Mouse (Mus musculus) adrenal gland, adult 8-10 months (tissue): Measurements from ENCODE around the gene Sspo. TPM values are rescaled to one million over a fixed set of nuclear protein-coding genes. Genes with fewer than 3 reads are reported as not detected.
A peak's percentile ranks its signal among the peaks of the same experiment; 100 is the strongest.
"Not testable (repeated sequence)": the region's sequence is repeated elsewhere in the genome, so short reads cannot be mapped to it uniquely, and the experiment has no call there.

ENCODE experiments used
- DNase-seq: peaks from one replicate; pipeline ENCODE4 v3.0.0; 2022
- total RNA-seq, 4 experiments: library from RNA; stranded (reverse); gene quantifications; 2 replicates each; pipeline ENCODE4 v1.2.4; 2022

Sspo gene
- total RNA-seq, 4 experiments from 2014 or later: 2.7 to 9.7 (median 5.6) TPM

GRCm38 (mm10) chr6:48489741-48490140 lies 41.7 kb downstream of the Sspo start:
- DNase-seq: no peak

- DNase-seq: no peak
Measured at GRCm38 (mm10) chr6:48491361-48491760, 43.3 kb downstream of the Sspo start.

DNA sequence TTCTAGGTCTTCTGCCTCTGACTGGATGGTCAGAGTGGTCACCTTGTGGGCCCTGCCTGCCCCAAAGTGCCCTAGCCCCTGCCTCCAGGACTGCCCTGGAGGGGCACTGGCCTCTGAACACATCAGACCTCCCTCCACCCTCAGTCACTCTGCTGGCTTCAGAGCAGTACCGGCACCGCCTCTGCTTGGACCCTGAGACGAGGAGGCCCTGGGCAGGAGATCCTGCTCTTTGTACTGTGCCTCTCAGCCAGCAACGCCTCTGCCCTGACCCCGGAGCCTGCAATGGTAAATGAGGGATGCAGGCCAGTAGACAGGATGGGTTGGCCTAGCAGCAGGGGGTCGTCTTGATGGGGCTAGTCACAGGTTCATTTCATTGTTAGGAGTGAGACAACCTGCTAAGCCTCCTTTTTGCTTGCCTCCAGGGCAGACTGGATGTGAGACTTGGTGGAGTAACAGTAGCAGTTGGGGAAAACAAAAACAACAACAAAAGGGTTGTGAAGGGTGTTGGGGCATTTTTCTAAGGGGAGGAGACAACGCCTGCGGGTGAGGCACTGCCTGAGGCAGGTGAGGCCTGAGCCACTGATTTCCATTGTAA lies 45.2 kb downstream of the Sspo start:
- no peak for DNase-seq

- DNase-seq: no peak
Measured at GRCm38 (mm10) chr6:48497521-48497920, 49.5 kb downstream of the Sspo start.

GRCm38 (mm10) chr6:48503847-48504240 lies 55.8 kb downstream of the Sspo start:
- no peak for DNase-seq

- DNase-seq: peak; percentile 79
Measured at GRCm38 (mm10) chr6:48504241-48504854, 56.3 kb downstream of the Sspo start.

GRCm38 (mm10) chr6:48508087-48508486 lies 60.1 kb downstream of the Sspo start:
- no peak for DNase-seq

- DNase-seq: no peak
Measured at GRCm38 (mm10) chr6:48510426-48510825, 62.4 kb downstream of the Sspo start.

GRCm38 (mm10) chr6:48511861-48512260 lies 63.8 kb downstream of the Sspo start:
- peak; percentile 41 for DNase-seq

GRCm38 (mm10) chr6:48524882-48525281 lies 76.9 kb downstream of the Sspo start:
- DNase-seq: not testable (repeated sequence)

GRCm38 (mm10) chr6:48527901-48528300 lies 79.9 kb downstream of the Sspo start:
- DNase-seq: no peak

DNA sequence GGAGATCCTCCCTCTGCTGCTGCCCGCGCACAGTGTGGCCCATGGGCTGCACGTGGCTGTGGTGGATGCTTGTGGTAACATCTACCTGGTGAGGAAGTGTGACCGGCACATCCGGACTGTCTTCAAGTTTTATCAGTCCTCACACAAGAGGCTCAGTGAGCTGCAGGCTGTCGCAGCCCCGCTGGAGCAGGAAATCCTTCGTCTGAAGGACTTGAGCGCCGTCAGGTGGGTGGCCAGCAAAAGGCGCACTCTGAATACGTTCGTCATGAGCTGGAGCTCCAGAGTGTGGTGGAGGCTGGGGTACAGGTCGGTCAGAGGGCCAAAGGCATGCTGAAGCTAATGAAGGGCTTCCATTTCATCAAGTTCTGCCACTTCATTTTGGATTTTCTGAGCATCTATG lies 81.2 kb downstream of the Sspo start:
- no peak for DNase-seq

DNA sequence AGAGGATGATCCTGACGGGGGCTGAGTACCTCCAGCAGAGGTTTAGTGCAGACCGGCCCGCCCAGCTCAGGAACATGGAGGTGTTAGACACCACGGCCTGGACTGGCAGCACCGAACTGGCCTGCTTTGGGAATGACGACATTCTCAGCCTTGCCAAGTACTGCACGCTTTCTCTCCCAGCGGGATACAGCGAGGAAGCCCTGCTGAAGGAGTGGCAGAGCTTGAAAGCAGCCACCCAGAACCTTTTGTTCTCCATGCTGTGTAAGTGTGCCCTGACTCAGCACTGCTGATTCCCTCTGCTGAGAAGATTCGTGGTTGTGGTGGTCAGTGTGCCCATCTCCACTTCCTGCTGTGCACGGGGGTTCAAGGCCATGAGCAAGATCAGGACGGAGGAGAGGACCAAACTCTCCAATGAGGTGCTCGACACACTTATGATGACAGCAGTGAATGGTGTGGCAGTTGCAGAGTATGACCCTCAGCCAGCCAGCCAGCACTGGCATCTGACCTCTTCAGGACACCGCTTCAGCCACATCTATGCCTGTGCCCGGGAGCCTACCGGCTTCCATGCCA lies 81.9 kb downstream of the Sspo start:
- DNase-seq: no peak

DNA sequence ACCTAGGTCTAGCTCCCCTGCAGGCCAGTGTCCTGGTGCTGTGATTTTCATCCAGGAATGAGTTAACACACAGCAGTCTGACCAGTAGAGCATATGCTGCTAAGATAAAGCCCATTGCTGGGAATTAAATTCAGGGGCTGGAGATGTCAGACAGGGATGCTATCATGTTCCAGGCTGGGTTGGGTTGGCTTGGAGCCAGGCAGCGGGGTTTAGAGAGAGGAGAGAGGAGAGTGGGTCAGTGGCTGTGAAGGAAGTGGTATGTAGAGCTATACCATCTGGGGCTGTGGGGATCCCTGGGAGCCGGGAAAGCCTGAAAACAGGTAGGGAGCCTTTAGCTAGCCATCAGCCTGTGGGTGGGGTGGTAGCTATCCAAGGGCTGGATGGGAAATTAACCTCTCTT lies 82.8 kb downstream of the Sspo start:
- DNase-seq: no peak

DNA sequence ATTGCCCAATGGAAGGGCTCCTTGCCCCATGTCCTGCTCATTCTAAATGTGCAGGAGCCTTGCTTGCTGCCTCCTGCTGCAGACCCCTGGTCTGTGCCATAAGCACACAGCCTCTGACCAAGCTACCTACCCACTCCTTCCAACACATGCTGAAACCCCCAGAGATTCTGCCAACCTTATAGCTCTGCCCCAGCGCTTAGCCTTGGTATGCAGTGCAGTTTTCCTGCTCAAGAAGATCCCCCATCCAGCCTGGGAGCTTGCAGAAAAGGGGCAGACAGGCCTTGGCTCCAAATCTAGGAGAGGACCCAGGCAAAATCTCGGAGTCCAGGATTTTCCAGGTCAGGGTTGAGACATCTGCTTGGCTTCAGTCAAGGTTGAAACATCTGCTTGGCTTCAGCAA lies 85.4 kb downstream of the Sspo start:
- no peak for DNase-seq

DNA sequence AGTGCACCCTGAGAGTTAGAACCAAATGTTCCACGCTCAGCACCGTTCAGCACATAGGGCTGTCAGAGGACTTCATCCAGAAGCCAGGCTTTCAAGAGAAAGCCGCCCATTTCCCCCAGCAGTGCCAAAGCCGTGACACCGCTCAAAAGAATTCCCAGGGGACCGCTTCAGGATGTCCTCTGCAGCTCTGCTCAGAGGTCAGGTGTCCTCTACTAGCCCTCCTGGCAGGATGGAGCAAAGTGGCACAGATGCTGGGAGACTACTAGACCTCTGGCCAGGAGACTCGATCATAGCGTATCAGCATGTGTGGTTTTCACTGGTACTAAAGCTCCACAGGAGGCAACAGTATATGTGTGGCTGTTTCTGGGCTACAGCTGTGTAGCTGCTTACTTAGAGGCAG lies 86.9 kb downstream of the Sspo start:
- DNase-seq: no peak

DNA sequence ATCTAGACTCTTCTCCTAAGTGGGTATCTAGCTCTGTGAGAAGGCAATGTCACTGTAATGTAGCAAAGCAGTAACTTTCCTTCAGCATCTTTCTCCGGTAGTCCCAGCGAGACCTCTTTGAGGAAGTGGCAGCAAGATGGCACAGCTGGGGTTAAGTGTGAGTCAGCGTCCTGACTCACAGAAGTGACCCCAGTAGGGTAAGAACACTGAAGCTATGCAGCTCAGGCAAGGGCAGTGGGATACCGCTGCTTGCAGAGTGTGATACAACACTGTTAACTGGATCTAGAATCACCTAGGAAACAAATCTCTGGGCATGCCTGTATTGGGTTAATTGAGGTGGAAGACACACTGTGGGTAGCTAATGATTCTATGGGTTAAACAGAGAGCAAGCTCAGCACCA lies 88.1 kb downstream of the Sspo start:
- DNase-seq: no peak

DNA sequence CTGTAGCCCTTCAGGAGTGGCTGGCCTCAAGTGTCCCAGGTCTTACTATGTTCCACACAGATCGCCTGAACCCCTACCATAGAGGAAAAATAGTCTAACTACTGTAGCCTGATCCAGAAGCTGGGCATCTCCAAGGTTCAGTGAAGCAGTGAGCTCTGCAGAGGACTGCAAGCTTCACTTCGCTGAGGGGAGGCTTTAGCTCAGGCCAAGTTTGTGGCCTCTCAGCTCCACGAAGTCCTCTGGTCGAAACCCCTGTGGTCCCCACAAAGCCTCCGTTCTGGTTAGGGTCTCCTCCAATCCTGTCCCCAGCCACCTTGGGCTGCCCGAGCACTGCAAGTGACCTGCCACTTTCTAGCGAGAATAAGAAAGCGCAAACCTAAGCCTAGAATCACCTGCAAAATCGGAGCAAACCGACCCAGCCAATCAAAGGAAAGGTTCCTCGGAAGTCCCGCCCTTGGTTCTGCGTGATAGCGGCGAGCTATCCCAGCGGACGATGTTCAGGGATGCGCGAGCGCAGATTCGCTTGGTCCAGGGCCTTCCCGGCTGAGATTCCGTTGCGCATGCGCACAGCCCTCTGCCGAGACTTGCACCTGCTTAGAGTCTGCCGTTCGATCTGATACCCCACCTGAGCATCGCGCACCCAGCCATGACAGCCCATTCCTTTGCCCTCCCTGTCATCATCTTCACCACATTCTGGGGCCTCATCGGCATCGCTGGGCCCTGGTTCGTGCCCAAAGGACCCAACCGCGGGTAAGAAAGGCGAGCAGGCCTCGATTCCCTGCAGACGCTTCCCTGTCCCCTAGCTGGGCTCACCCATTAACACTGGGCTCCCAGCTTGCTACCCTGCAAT lies 89.3 kb downstream of the Sspo start, which contains the start of gene Atp6v0e2:
Atp6v0e2 (plus strand) TSS at position 511 of the 850 bp plus-strand sequence.
- peak; percentile 83 for DNase-seq

GRCm38 (mm10) chr6:48538841-48539737 lies 91.1 kb downstream of the Sspo start:
- peak; percentile 68 for DNase-seq

DNA sequence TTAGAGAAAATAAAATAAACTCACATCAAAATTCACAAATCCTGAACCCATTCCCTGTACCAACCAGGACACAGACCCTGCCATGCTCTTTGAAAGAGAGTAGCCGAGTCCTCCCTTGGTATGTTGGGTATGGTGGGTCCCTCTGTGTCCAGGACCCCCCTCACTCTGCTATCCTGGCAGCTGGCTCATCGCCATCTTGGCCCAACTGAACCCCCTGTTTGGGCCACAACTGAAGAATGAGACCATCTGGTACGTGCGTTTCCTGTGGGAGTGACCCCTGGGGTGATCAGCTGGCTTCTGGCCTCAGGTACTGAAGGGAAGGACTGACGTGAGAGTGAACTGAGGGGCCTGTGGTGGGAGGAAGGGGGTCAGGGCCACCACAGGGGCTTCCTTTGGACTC lies 91.8 kb downstream of the Sspo start:
- no peak for DNase-seq

GRCm38 (mm10) chr6:48540721-48541120 lies 92.7 kb downstream of the Sspo start:
- no peak for DNase-seq
